Mouse (Mus musculus): ENCODE data around the gene Chat. TPM values are rescaled to one million over a fixed set of nuclear protein-coding genes. Genes with fewer than 3 reads are reported as not detected.

The Chat gene
- polyA plus RNA-seq (2017; shearing (Covaris generic)), result not detected

GRCm38 (mm10) chr14:32465889-32466288 is at the start of gene Chat:
Chat (minus strand) TSS chr14:32465989.
- ATAC-seq, result no peak

- ATAC-seq, result peak; percentile 88
Observed at GRCm38 (mm10) chr14:32513336-32514032, 47.7 kb upstream of the Chat start, which contains the start of gene Ercc6. Ercc6 (plus strand) TSS chr14:32513521.

- ATAC-seq, result no peak
Observed at GRCm38 (mm10) chr14:32512912-32513311, 47.1 kb upstream of the Chat start.

GRCm38 (mm10) chr14:32509443-32509961 is 43.7 kb upstream of the Chat start:
- ATAC-seq, result no peak

GRCm38 (mm10) chr14:32508105-32508835 is 42.5 kb upstream of the Chat start:
- ATAC-seq, result no peak

GRCm38 (mm10) chr14:32507216-32507615 is 41.4 kb upstream of the Chat start:
- ATAC-seq, result no peak

GRCm38 (mm10) chr14:32506329-32506728 is 40.5 kb upstream of the Chat start:
- no peak for ATAC-seq

- no peak for ATAC-seq
Observed at GRCm38 (mm10) chr14:32503897-32504296, 38.1 kb upstream of the Chat start.

- no peak for ATAC-seq
Observed at GRCm38 (mm10) chr14:32502764-32503688, 37.2 kb upstream of the Chat start.

GRCm38 (mm10) chr14:32501303-32501702 is 35.5 kb upstream of the Chat start:
- ATAC-seq, result no peak

- no peak for ATAC-seq
Observed at GRCm38 (mm10) chr14:32496115-32496850, 30.5 kb upstream of the Chat start.

GRCm38 (mm10) chr14:32492521-32492920 is 26.7 kb upstream of the Chat start:
- ATAC-seq, result no peak

GRCm38 (mm10) chr14:32482061-32482460 is 16.3 kb upstream of the Chat start:
- ATAC-seq, result peak; percentile 66

- ATAC-seq, result no peak
Observed at GRCm38 (mm10) chr14:32477581-32477980, 11.8 kb upstream of the Chat start.

GRCm38 (mm10) chr14:32476559-32476958 is 10.8 kb upstream of the Chat start:
- no peak for ATAC-seq

GRCm38 (mm10) chr14:32472996-32473395 is 7.2 kb upstream of the Chat start:
- ATAC-seq, result no peak

- no peak for ATAC-seq
Observed at GRCm38 (mm10) chr14:32467606-32468005, 1.8 kb upstream of the Chat start.

GRCm38 (mm10) chr14:32465506-32465870 is 301 bp downstream of the Chat start:
- no peak for ATAC-seq

- no peak for ATAC-seq
Observed at GRCm38 (mm10) chr14:32464601-32465505, 936 bp downstream of the Chat start, which contains the start of gene Slc18a3. Slc18a3 (minus strand) TSS chr14:32464850.

- ATAC-seq, result no peak
Observed at GRCm38 (mm10) chr14:32463211-32464040, 2.4 kb downstream of the Chat start.

Data from activated CD4-positive, CD25-positive, alpha-beta regulatory T cell, adult 4 months (primary cell).